Mouse (Mus musculus): ENCODE measurements around the gene Eif4g3.

The Eif4g3 gene

GRCm38 (mm10) chr4:138168162-138168561, 175.3 kb downstream of the Eif4g3 start:
- no peak for DNase-seq

- DNase-seq = no peak
Measured at GRCm38 (mm10) chr4:138169420-138169819, 176.6 kb downstream of the Eif4g3 start.

GRCm38 (mm10) chr4:138172686-138173085, 179.9 kb downstream of the Eif4g3 start:
- no peak for DNase-seq

GRCm38 (mm10) chr4:138179391-138179790, 186.6 kb downstream of the Eif4g3 start:
- DNase-seq = peak; percentile 53 to 66

GRCm38 (mm10) chr4:138180719-138181118, 187.9 kb downstream of the Eif4g3 start:
- DNase-seq = no peak

GRCm38 (mm10) chr4:138184056-138184455, 191.2 kb downstream of the Eif4g3 start:
- no peak for DNase-seq

- peak in 1 of 2 experiments; percentile 7 for DNase-seq
Measured at GRCm38 (mm10) chr4:138184573-138184981, 191.8 kb downstream of the Eif4g3 start.

- DNase-seq = no peak
Measured at GRCm38 (mm10) chr4:138185961-138186360, 193.1 kb downstream of the Eif4g3 start.

GRCm38 (mm10) chr4:138187995-138188394, 195.2 kb downstream of the Eif4g3 start:
- no peak for DNase-seq

GRCm38 (mm10) chr4:138192561-138192960, 199.7 kb downstream of the Eif4g3 start:
- no peak for DNase-seq

- no peak for DNase-seq
Measured at GRCm38 (mm10) chr4:138200769-138201168, 207.9 kb downstream of the Eif4g3 start.

- no peak for DNase-seq
Measured at GRCm38 (mm10) chr4:138201696-138202095, 208.9 kb downstream of the Eif4g3 start.

GRCm38 (mm10) chr4:138210116-138210515, 217.3 kb downstream of the Eif4g3 start:
- no peak for DNase-seq

GRCm38 (mm10) chr4:138213861-138214260, 221.0 kb downstream of the Eif4g3 start:
- DNase-seq = peak; percentile 27 to 63

GRCm38 (mm10) chr4:138215671-138216199, 222.9 kb downstream of the Eif4g3 start:
- peak; percentile 36 to 52 for DNase-seq

GRCm38 (mm10) chr4:138216200-138216890, 223.5 kb downstream of the Eif4g3 start, which contains the start of gene Hp1bp3:
TSS of gene Hp1bp3 (plus strand) at chr4:138216296.
- peak; percentile 72 to 75 for DNase-seq

- peak; percentile 98 for DNase-seq
Measured at GRCm38 (mm10) chr4:138216891-138217392, 224.1 kb downstream of the Eif4g3 start.

- DNase-seq = peak in 1 of 2 experiments; percentile 20
Measured at GRCm38 (mm10) chr4:138217441-138217840, 224.6 kb downstream of the Eif4g3 start.

- DNase-seq = no peak
Measured at GRCm38 (mm10) chr4:138217951-138218685, 225.3 kb downstream of the Eif4g3 start.

- DNase-seq = no peak
Measured at GRCm38 (mm10) chr4:138219331-138219730, 226.5 kb downstream of the Eif4g3 start.

- no peak for DNase-seq
Measured at GRCm38 (mm10) chr4:138220761-138221160, 227.9 kb downstream of the Eif4g3 start.

GRCm38 (mm10) chr4:138221406-138221805, 228.6 kb downstream of the Eif4g3 start:
- no peak for DNase-seq

GRCm38 (mm10) chr4:138222396-138222795, 229.6 kb downstream of the Eif4g3 start:
- no peak for DNase-seq

- no peak for DNase-seq
Measured at GRCm38 (mm10) chr4:138223623-138224022, 230.8 kb downstream of the Eif4g3 start.

Measured in lung, adult 18-20 months (tissue).